Mouse (Mus musculus): ENCODE results near the gene Adamts14.

GRCm38 (mm10) chr10:61240108-61240920, 32.9 kb downstream of the Adamts14 start:
- TF ChIP-seq GATA1 (IDR thresholded peaks at IDR 0.05; ENCODE audit: low read length) (no peak), TAL1 (IDR thresholded peaks at IDR 0.05; ENCODE audit: low read length) (no peak)
